Comparison of ENCODE assay signal across 16 mouse cellular contexts in genomic region chr2:167243831-167244563, GRCm38 (mm10). TPM values are rescaled to one million over a fixed set of nuclear protein-coding genes. Genes with fewer than 3 reads are reported as not detected.
"Had no signal": no experiment of that assay in that cellular context is flagged by ENCODE, and none has a peak within 500 bp of the region (broad histone marks: within the 10 kb centered on the region; RNA-seq: fewer than 3 reads in every experiment).

No protein-coding gene starts in this region.

- H3K36me3 ChIP-seq: intestine, embryonic 15.5 days; liver, embryonic 13.5 days; neural tube, embryonic 13.5 days; stomach, embryonic 15.5 days had no signal

- H3K9me3 ChIP-seq: intestine, embryonic 15.5 days; stomach, embryonic 15.5 days had no signal

- H3K9ac ChIP-seq: intestine, embryonic 15.5 days; liver, embryonic 13.5 days; liver, postnatal 0 days; neural tube, embryonic 13.5 days; stomach, embryonic 15.5 days had no signal

- DNase-seq: kidney, adult 8-10 months; kidney, postnatal 25 days; liver; liver, embryonic 13.5 days; liver, postnatal 0 days; midbrain, embryonic 14.5 days; retina, postnatal 1 day; right cerebral cortex, postnatal 14 days; thymus, adult 2 months; thymus, postnatal 36 days had no signal

- H3K4me3 ChIP-seq: intestine, embryonic 15.5 days; left cerebral cortex, adult 2 months; liver, embryonic 13.5 days; neural tube, embryonic 13.5 days; stomach, embryonic 15.5 days had no signal

- H3K4me2 ChIP-seq: intestine, embryonic 15.5 days; liver, embryonic 13.5 days; neural tube, embryonic 13.5 days; stomach, embryonic 15.5 days had no signal

- H3K27ac ChIP-seq: intestine, embryonic 15.5 days; left cerebral cortex, adult 2 months; liver, embryonic 13.5 days; macrophage; neural tube, embryonic 13.5 days; stomach, embryonic 15.5 days had no signal

- ATAC-seq: intestine, embryonic 15.5 days; liver, postnatal 0 days had no signal

- H3K27me3 ChIP-seq: intestine, embryonic 15.5 days had no signal

RNA-seq across cellular contexts. Expression of gene Ptgis, which starts 3.6 kb away (rescaled TPM):
- total RNA-seq: monocyte, adult 5-6 weeks had no signal
- polyA plus RNA-seq: macrophage had no signal
